Mouse (Mus musculus): ENCODE measurements at regions not wholly inside any gene's neighbourhood (a gene's known extent, or its start where the extent isn't known, plus 50 kb on each side); places are given as distances from the start of the nearest gene placed in this dataset.

GRCm38 (mm10) chr2:115456372-115457022, 125.0 kb upstream of the BC052040 start:
- ATAC-seq (ENCODE audit: insufficient number of reproducible peaks, insufficient read depth, low FRiP score, low TSS enrichment, low read depth) = no peak
- H3K27ac ChIP-seq = no peak overlapping the region

GRCm38 (mm10) chr2:115460028-115460881, 121.3 kb upstream of the BC052040 start:
- H3K4me3 ChIP-seq (replicated peaks) = no peak overlapping the region
- H3K9me3 ChIP-seq = no peaks in the 10 kb centered on the region
- WGBS = 65% methylated on average over 5 of the region's 5 CpGs
- no peak for ATAC-seq (ENCODE audit: insufficient number of reproducible peaks, insufficient read depth, low FRiP score, low TSS enrichment, low read depth)
- no peaks in the 10 kb centered on the region for H3K4me1 ChIP-seq (replicated peaks)
- H3K27me3 ChIP-seq = no peaks in the 10 kb centered on the region; the same call in 1 of the 2 replicates
- H3K36me3 ChIP-seq = no peaks in the 10 kb centered on the region
- H3K4me2 ChIP-seq = no peak overlapping the region
- no peak overlapping the region for H3K9ac ChIP-seq (replicated peaks)
- H3K27ac ChIP-seq = no peak overlapping the region

More at GRCm38 (mm10) chr2:115456372-115457022, 125.0 kb upstream of the BC052040 start:
- no peak overlapping the region for H3K9ac ChIP-seq (replicated peaks)
- H3K9me3 ChIP-seq = no peaks in the 10 kb centered on the region
- no peaks in the 10 kb centered on the region for H3K36me3 ChIP-seq
- WGBS = 71% methylated on average over 5 of the region's 5 CpGs
- no peaks in the 10 kb centered on the region for H3K4me1 ChIP-seq (replicated peaks)
- H3K27me3 ChIP-seq = no peaks in the 10 kb centered on the region; the same call in 1 of the 2 replicates
- no peak overlapping the region for H3K4me2 ChIP-seq
- H3K4me3 ChIP-seq (replicated peaks) = no peak overlapping the region

- no peak overlapping the region for H3K9ac ChIP-seq (replicated peaks)
- H3K4me2 ChIP-seq = no peak overlapping the region
- H3K9me3 ChIP-seq = no peaks in the 10 kb centered on the region
- no peaks in the 10 kb centered on the region; the same call in 1 of the 2 replicates for H3K27me3 ChIP-seq
- ATAC-seq (ENCODE audit: insufficient number of reproducible peaks, insufficient read depth, low FRiP score, low TSS enrichment, low read depth) = no peak
- no peak overlapping the region for H3K27ac ChIP-seq
- H3K4me1 ChIP-seq (replicated peaks) = no peaks in the 10 kb centered on the region
- H3K36me3 ChIP-seq = no peaks in the 10 kb centered on the region
- 89% methylated on average over 1 of the region's 1 CpGs for WGBS
- H3K4me3 ChIP-seq (replicated peaks) = no peak overlapping the region
Measured at GRCm38 (mm10) chr2:115460882-115461151, 120.7 kb upstream of the BC052040 start.

GRCm38 (mm10) chr2:115466170-115466569, 115.3 kb upstream of the BC052040 start:
- ATAC-seq (ENCODE audit: insufficient number of reproducible peaks, insufficient read depth, low FRiP score, low TSS enrichment, low read depth) = no peak
- no peaks in the 10 kb centered on the region for H3K36me3 ChIP-seq
- H3K27ac ChIP-seq = no peak overlapping the region
- H3K4me2 ChIP-seq = no peak overlapping the region
- H3K4me3 ChIP-seq (replicated peaks) = no peak overlapping the region
- no peaks in the 10 kb centered on the region for H3K9me3 ChIP-seq
- H3K27me3 ChIP-seq = peaks cover 3% of the 10 kb centered on the region; the same call in 1 of the 2 replicates
- 31% methylated on average over 4 of the region's 4 CpGs for WGBS
- H3K9ac ChIP-seq (replicated peaks) = no peak overlapping the region
- H3K4me1 ChIP-seq (replicated peaks) = peaks cover 14% of the 10 kb centered on the region

- no peak for ATAC-seq (ENCODE audit: insufficient number of reproducible peaks, insufficient read depth, low FRiP score, low TSS enrichment, low read depth)
- peaks cover 3% of the 10 kb centered on the region; the same call in 1 of the 2 replicates for H3K27me3 ChIP-seq
- H3K27ac ChIP-seq = no peak overlapping the region
- H3K4me2 ChIP-seq = no peak overlapping the region
- no peak overlapping the region for H3K4me3 ChIP-seq (replicated peaks)
- H3K36me3 ChIP-seq = no peaks in the 10 kb centered on the region
- 74% methylated on average over 11 of the region's 11 CpGs for WGBS
- no peak overlapping the region for H3K9ac ChIP-seq (replicated peaks)
- H3K4me1 ChIP-seq (replicated peaks) = peaks cover 14% of the 10 kb centered on the region
- no peaks in the 10 kb centered on the region for H3K9me3 ChIP-seq
Measured at GRCm38 (mm10) chr2:115467107-115467745, 114.3 kb upstream of the BC052040 start.

- no peaks in the 10 kb centered on the region for H3K36me3 ChIP-seq
- H3K27ac ChIP-seq = no peak overlapping the region
- ATAC-seq (ENCODE audit: insufficient number of reproducible peaks, insufficient read depth, low FRiP score, low TSS enrichment, low read depth) = no peak
- peaks cover 14% of the 10 kb centered on the region for H3K4me1 ChIP-seq (replicated peaks)
- WGBS = 58% methylated on average over 6 of the region's 6 CpGs
- no peak overlapping the region for H3K4me3 ChIP-seq (replicated peaks)
- no peaks in the 10 kb centered on the region for H3K9me3 ChIP-seq
- no peak overlapping the region for H3K4me2 ChIP-seq
- H3K9ac ChIP-seq (replicated peaks) = no peak overlapping the region
- peaks cover 5% of the 10 kb centered on the region for H3K27me3 ChIP-seq
Measured at GRCm38 (mm10) chr2:115467936-115468335, 113.6 kb upstream of the BC052040 start.

GRCm38 (mm10) chr2:115468471-115468909, 113.0 kb upstream of the BC052040 start:
- Histone ChIP-seq H3K27me3 (peaks cover 7% of the 10 kb centered on the region), H3K4me1 (replicated peaks) (peaks cover 14% of the 10 kb centered on the region), H3K27ac (no peak overlapping the region), H3K9me3 (no peaks in the 10 kb centered on the region), H3K9ac (replicated peaks) (no peak overlapping the region), H3K4me2 (peak overlapping the region; percentile 21), H3K4me3 (replicated peaks) (no peak overlapping the region), H3K36me3 (no peaks in the 10 kb centered on the region)
- no peak for ATAC-seq (ENCODE audit: insufficient number of reproducible peaks, insufficient read depth, low FRiP score, low TSS enrichment, low read depth)
- 27% methylated on average over 7 of the region's 7 CpGs for WGBS

- no peak for ATAC-seq (ENCODE audit: insufficient number of reproducible peaks, insufficient read depth, low FRiP score, low TSS enrichment, low read depth)
- H3K4me1 ChIP-seq (replicated peaks) = peaks cover 14% of the 10 kb centered on the region
- no peak overlapping the region for H3K4me3 ChIP-seq (replicated peaks)
- no peak overlapping the region for H3K4me2 ChIP-seq
- no peaks in the 10 kb centered on the region for H3K9me3 ChIP-seq
- no peak overlapping the region for H3K9ac ChIP-seq (replicated peaks)
- peaks cover 7% of the 10 kb centered on the region for H3K27me3 ChIP-seq
- no peak overlapping the region for H3K27ac ChIP-seq
- no peaks in the 10 kb centered on the region for H3K36me3 ChIP-seq
- WGBS = 67% methylated on average over 6 of the region's 6 CpGs
Measured at GRCm38 (mm10) chr2:115469165-115469821, 112.2 kb upstream of the BC052040 start.

- Histone ChIP-seq H3K27ac (no peak overlapping the region), H3K9me3 (no peaks in the 10 kb centered on the region), H3K4me2 (no peak overlapping the region), H3K4me3 (replicated peaks) (no peak overlapping the region), H3K4me1 (replicated peaks) (peaks cover 12% of the 10 kb centered on the region), H3K9ac (replicated peaks) (no peak overlapping the region), H3K27me3 (peaks cover 12% of the 10 kb centered on the region), H3K36me3 (no peaks in the 10 kb centered on the region)
- no peak for ATAC-seq (ENCODE audit: insufficient number of reproducible peaks, insufficient read depth, low FRiP score, low TSS enrichment, low read depth)
- WGBS = 67% methylated on average over 2 of the region's 2 CpGs
Measured at GRCm38 (mm10) chr2:115472393-115472792, 109.1 kb upstream of the BC052040 start.

GRCm38 (mm10) chr2:115483418-115484288, 97.9 kb upstream of the BC052040 start:
- Histone ChIP-seq H3K27ac (peak overlapping the region; percentile 64; the same call in 1 of the 2 replicates), H3K4me1 (replicated peaks) (peaks cover 7% of the 10 kb centered on the region), H3K9me3 (no peaks in the 10 kb centered on the region), H3K27me3 (no peaks in the 10 kb centered on the region), H3K36me3 (no peaks in the 10 kb centered on the region), H3K4me3 (replicated peaks) (no peak overlapping the region), H3K9ac (replicated peaks) (no peak overlapping the region), H3K4me2 (peak overlapping the region; percentile 17; the same call in 1 of the 2 replicates)
- peak; percentile 95 for ATAC-seq (ENCODE audit: insufficient number of reproducible peaks, insufficient read depth, low FRiP score, low TSS enrichment, low read depth)
- 37% methylated on average over 13 of the region's 13 CpGs for WGBS

All from limb, embryonic 12.5 days (tissue).